Mouse (Mus musculus): ENCODE measurements around the gene AL732309.1. TPM values are rescaled to one million over a fixed set of nuclear protein-coding genes. Genes with fewer than 3 reads are reported as not detected.

The AL732309.1 gene
- total and polyA plus RNA-seq, 3 experiments, result 4.8 to 11.5 TPM; not detected in 1

DNA sequence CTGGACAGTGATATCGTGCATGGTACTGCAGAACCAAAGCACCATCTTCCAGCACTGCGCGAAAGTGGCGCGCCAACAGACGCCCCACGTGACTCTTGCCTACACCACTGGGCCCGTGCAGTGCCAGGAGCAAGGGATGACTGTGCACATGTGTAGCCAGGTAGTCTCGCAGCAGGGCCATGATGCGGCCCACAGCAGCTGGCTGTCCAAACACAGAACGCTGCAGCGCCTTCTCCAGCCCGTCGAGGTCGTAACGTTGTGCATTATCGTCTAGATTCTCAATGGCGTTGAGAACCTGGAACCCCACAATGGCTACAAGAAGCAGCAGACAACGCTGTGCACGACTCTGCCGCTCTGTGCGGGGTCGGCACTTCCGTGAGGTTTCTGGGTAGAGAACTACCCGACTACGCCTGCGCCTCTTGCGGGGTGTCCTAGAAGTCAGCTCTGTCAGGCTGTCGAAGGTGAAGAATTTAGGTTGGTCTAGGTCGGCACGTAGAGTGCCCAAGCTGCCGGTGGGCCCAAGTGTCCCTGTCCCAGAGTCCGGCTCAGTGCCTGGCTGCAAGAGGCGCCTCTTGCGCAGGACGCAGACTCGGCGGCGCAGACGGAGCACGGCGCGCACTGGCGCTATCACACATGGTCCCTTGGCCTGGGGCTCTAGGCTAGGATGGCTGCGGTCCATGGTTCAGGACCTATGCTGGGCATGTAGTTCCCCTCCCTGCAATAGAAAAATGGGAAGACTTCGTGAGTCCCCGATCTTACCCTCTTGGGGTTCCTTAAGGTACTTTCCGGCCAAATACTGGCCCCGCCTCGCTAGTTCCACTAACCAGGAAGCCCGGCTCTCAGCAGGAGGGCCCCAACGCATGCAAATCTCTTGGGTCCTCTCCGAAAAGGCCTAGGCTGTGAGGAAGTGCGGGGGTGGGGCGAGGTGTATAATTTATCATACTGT is 51.2 kb downstream of the AL732309.1 start (continued):
- TF ChIP-seq POLR2AphosphoS2 (IDR thresholded peaks at IDR 0.05; ENCODE audit: low read length), result peak; percentile 59; the same call in 1 of the 2 replicates
- TF ChIP-seq UBTF (IDR thresholded peaks at IDR 0.05; ENCODE audit: borderline replicate concordance, insufficient read depth, low read depth, low read length), result 0 out of 2 replicates have a peak, but pooled peaks have one; percentile 62
- peak; percentile 50; the same call in 1 of the 2 replicates for TF ChIP-seq BHLHE40 (IDR thresholded peaks at IDR 0.05; ENCODE audit: borderline replicate concordance, low read depth, low read length)
- peak; percentile 68 for TF ChIP-seq TBP (IDR thresholded peaks at IDR 0.05; ENCODE audit: low read depth, low read length)

Other genes starting within 250 kb of the AL732309.1 start
Only the 30 nearest of the 32 such genes appear.
- gene Nsmf, start 192.5 kb downstream of the AL732309.1 start, total RNA-seq (2012; rRNA removed), result 10.9 and 13.3 TPM in 2 replicates
- 10 to 100 TPM in 1 of 2 experiments, not detected in 1; 25.8 TPM for gene Nsmf, start 192.5 kb downstream of the AL732309.1 start, polyA plus RNA-seq (2012; ENCODE audit: insufficient read depth in 1 of 2, insufficient read length in 2 of 2, low read depth in 1 of 2, low replicate concordance in 2 of 2, missing spikeins in 1 of 2)
- gene Entpd8, start 166.6 kb downstream of the AL732309.1 start, total RNA-seq (2012; rRNA removed), result not detected in 2 replicates
- gene Entpd8, start 166.6 kb downstream of the AL732309.1 start, polyA plus RNA-seq (2012; ENCODE audit: insufficient read depth in 1 of 2, insufficient read length in 2 of 2, low read depth in 1 of 2, low replicate concordance in 2 of 2, missing spikeins in 1 of 2), result not detected
- gene Noxa1, start 151.7 kb downstream of the AL732309.1 start, total RNA-seq (2012; rRNA removed), result 0.08 TPM in 1 of 2 replicates, not detected in the other
- gene Noxa1, start 151.7 kb downstream of the AL732309.1 start, polyA plus RNA-seq (2012; ENCODE audit: insufficient read depth in 1 of 2, insufficient read length in 2 of 2, low read depth in 1 of 2, low replicate concordance in 2 of 2, missing spikeins in 1 of 2), result under 1 TPM in 1 of 2 experiments, not detected in 1; 0.10 TPM
- 6.3 and 6.5 TPM in 2 replicates for gene Nrarp, start 66.1 kb downstream of the AL732309.1 start, total RNA-seq (2012; rRNA removed)
- gene Nrarp, start 66.1 kb downstream of the AL732309.1 start, polyA plus RNA-seq (2012; ENCODE audit: insufficient read depth in 1 of 2, insufficient read length in 2 of 2, low read depth in 1 of 2, low replicate concordance in 2 of 2, missing spikeins in 1 of 2), result 10 to 100 TPM in 1 of 2 experiments, not detected in 1; 12.3 TPM
- 7.6 and 9.1 TPM in 2 replicates for gene Tor4a, start 50.0 kb downstream of the AL732309.1 start, total RNA-seq (2012; rRNA removed)
- 10 to 100 TPM in 1 of 2 experiments, not detected in 1; 13.7 TPM for gene Tor4a, start 50.0 kb downstream of the AL732309.1 start, polyA plus RNA-seq (2012; ENCODE audit: insufficient read depth in 1 of 2, insufficient read length in 2 of 2, low read depth in 1 of 2, low replicate concordance in 2 of 2, missing spikeins in 1 of 2)
- 62.9 and 63.1 TPM in 2 replicates for gene Nelfb, start 35.4 kb downstream of the AL732309.1 start, total RNA-seq (2012; rRNA removed)
- 10 to 100 TPM in 1 of 2 experiments, not detected in 1; 83.5 TPM for gene Nelfb, start 35.4 kb downstream of the AL732309.1 start, polyA plus RNA-seq (2012; ENCODE audit: insufficient read depth in 1 of 2, insufficient read length in 2 of 2, low read depth in 1 of 2, low replicate concordance in 2 of 2, missing spikeins in 1 of 2)
- not detected in 2 replicates for gene Stpg3, start 32.2 kb downstream of the AL732309.1 start, total RNA-seq (2012; rRNA removed)
- gene Stpg3, start 32.2 kb downstream of the AL732309.1 start, polyA plus RNA-seq (2012; ENCODE audit: insufficient read depth in 1 of 2, insufficient read length in 2 of 2, low read depth in 1 of 2, low replicate concordance in 2 of 2, missing spikeins in 1 of 2), result under 1 TPM in 1 of 2 experiments, not detected in 1; 0.07 TPM
- 1.1 TPM in 1 of 2 replicates, not detected in the other for gene Fam166a, start 28.1 kb downstream of the AL732309.1 start, total RNA-seq (2012; rRNA removed)
- 10 to 100 TPM in 1 of 2 experiments, not detected in 1; 15.6 TPM for gene Fam166a, start 28.1 kb downstream of the AL732309.1 start, polyA plus RNA-seq (2012; ENCODE audit: insufficient read depth in 1 of 2, insufficient read length in 2 of 2, low read depth in 1 of 2, low replicate concordance in 2 of 2, missing spikeins in 1 of 2)
- gene Tubb4b, start 22.2 kb downstream of the AL732309.1 start, total RNA-seq (2012; rRNA removed), result 979 and 1,089 TPM in 2 replicates
- gene Tubb4b, start 22.2 kb downstream of the AL732309.1 start, polyA plus RNA-seq (2012; ENCODE audit: insufficient read depth in 1 of 2, insufficient read length in 2 of 2, low read depth in 1 of 2, low replicate concordance in 2 of 2, missing spikeins in 1 of 2), result 1,000 to 10,000 TPM in 1 of 2 experiments, 100 to 1,000 TPM in 1; 183 to 1,037 TPM
- gene Slc34a3, start 12.5 kb downstream of the AL732309.1 start, total RNA-seq (2012; rRNA removed), result 0.04 TPM in 1 of 2 replicates, not detected in the other
- under 1 TPM in 1 of 2 experiments, not detected in 1; 0.03 TPM for gene Slc34a3, start 12.5 kb downstream of the AL732309.1 start, polyA plus RNA-seq (2012; ENCODE audit: insufficient read depth in 1 of 2, insufficient read length in 2 of 2, low read depth in 1 of 2, low replicate concordance in 2 of 2, missing spikeins in 1 of 2)
- not detected in 2 replicates for gene Rnf224, start 10.1 kb downstream of the AL732309.1 start, total RNA-seq (2012; rRNA removed)
- under 1 TPM in 1 of 2 experiments, not detected in 1; 0.10 TPM for gene Rnf224, start 10.1 kb downstream of the AL732309.1 start, polyA plus RNA-seq (2012; ENCODE audit: insufficient read depth in 1 of 2, insufficient read length in 2 of 2, low read depth in 1 of 2, low replicate concordance in 2 of 2, missing spikeins in 1 of 2)
- gene Rnf208, start 4.6 kb downstream of the AL732309.1 start, total RNA-seq (2012; rRNA removed), result 6.0 and 7.4 TPM in 2 replicates
- 10 to 100 TPM in 1 of 2 experiments, not detected in 1; 21.8 TPM for gene Rnf208, start 4.6 kb downstream of the AL732309.1 start, polyA plus RNA-seq (2012; ENCODE audit: insufficient read depth in 1 of 2, insufficient read length in 2 of 2, low read depth in 1 of 2, low replicate concordance in 2 of 2, missing spikeins in 1 of 2)
- 0.15 and 0.26 TPM in 2 replicates for gene Cysrt1, start 4.4 kb downstream of the AL732309.1 start, total RNA-seq (2012; rRNA removed)
- under 1 TPM in 1 of 2 experiments, not detected in 1; 0.19 TPM for gene Cysrt1, start 4.4 kb downstream of the AL732309.1 start, polyA plus RNA-seq (2012; ENCODE audit: insufficient read depth in 1 of 2, insufficient read length in 2 of 2, low read depth in 1 of 2, low replicate concordance in 2 of 2, missing spikeins in 1 of 2)
- 8.1 and 8.4 TPM in 2 replicates for gene Tmem203, start 8.6 kb upstream of the AL732309.1 start, total RNA-seq (2012; rRNA removed)
- 10 to 100 TPM in 1 of 2 experiments, not detected in 1; 17.0 TPM for gene Tmem203, start 8.6 kb upstream of the AL732309.1 start, polyA plus RNA-seq (2012; ENCODE audit: insufficient read depth in 1 of 2, insufficient read length in 2 of 2, low read depth in 1 of 2, low replicate concordance in 2 of 2, missing spikeins in 1 of 2)
- gene Tprn, start 15.8 kb upstream of the AL732309.1 start, total RNA-seq (2012; rRNA removed), result 26.1 and 32.9 TPM in 2 replicates
- gene Tprn, start 15.8 kb upstream of the AL732309.1 start, polyA plus RNA-seq (2012; ENCODE audit: insufficient read depth in 1 of 2, insufficient read length in 2 of 2, low read depth in 1 of 2, low replicate concordance in 2 of 2, missing spikeins in 1 of 2), result 10 to 100 TPM in 1 of 2 experiments, not detected in 1; 50.8 TPM
- gene Ssna1, start 25.6 kb upstream of the AL732309.1 start, total RNA-seq (2012; rRNA removed), result 194 and 226 TPM in 2 replicates
- 100 to 1,000 TPM in 1 of 2 experiments, not detected in 1; 158 TPM for gene Ssna1, start 25.6 kb upstream of the AL732309.1 start, polyA plus RNA-seq (2012; ENCODE audit: insufficient read depth in 1 of 2, insufficient read length in 2 of 2, low read depth in 1 of 2, low replicate concordance in 2 of 2, missing spikeins in 1 of 2)
- 9.8 and 10.3 TPM in 2 replicates for gene Anapc2, start 25.6 kb upstream of the AL732309.1 start, total RNA-seq (2012; rRNA removed)
- 10 to 100 TPM in 1 of 2 experiments, not detected in 1; 67.0 TPM for gene Anapc2, start 25.6 kb upstream of the AL732309.1 start, polyA plus RNA-seq (2012; ENCODE audit: insufficient read depth in 1 of 2, insufficient read length in 2 of 2, low read depth in 1 of 2, low replicate concordance in 2 of 2, missing spikeins in 1 of 2)
- not detected in 2 replicates for gene Tmem210, start 41.3 kb upstream of the AL732309.1 start, total RNA-seq (2012; rRNA removed)
- not detected for gene Tmem210, start 41.3 kb upstream of the AL732309.1 start, polyA plus RNA-seq (2012; ENCODE audit: insufficient read depth in 1 of 2, insufficient read length in 2 of 2, low read depth in 1 of 2, low replicate concordance in 2 of 2, missing spikeins in 1 of 2)
- not detected in 2 replicates for gene Lrrc26, start 43.1 kb upstream of the AL732309.1 start, total RNA-seq (2012; rRNA removed)
- gene Lrrc26, start 43.1 kb upstream of the AL732309.1 start, polyA plus RNA-seq (2012; ENCODE audit: insufficient read depth in 1 of 2, insufficient read length in 2 of 2, low read depth in 1 of 2, low replicate concordance in 2 of 2, missing spikeins in 1 of 2), result not detected
- gene Grin1, start 72.3 kb upstream of the AL732309.1 start, total RNA-seq (2012; rRNA removed), result not detected in 2 replicates
- gene Grin1, start 72.3 kb upstream of the AL732309.1 start, polyA plus RNA-seq (2012; ENCODE audit: insufficient read depth in 1 of 2, insufficient read length in 2 of 2, low read depth in 1 of 2, low replicate concordance in 2 of 2, missing spikeins in 1 of 2), result under 1 TPM in 1 of 2 experiments, not detected in 1; 0.07 TPM
- 37.7 and 49.6 TPM in 2 replicates for gene Man1b1, start 85.5 kb upstream of the AL732309.1 start, total RNA-seq (2012; rRNA removed)
- gene Man1b1, start 85.5 kb upstream of the AL732309.1 start, polyA plus RNA-seq (2012; ENCODE audit: insufficient read depth in 1 of 2, insufficient read length in 2 of 2, low read depth in 1 of 2, low replicate concordance in 2 of 2, missing spikeins in 1 of 2), result 10 to 100 TPM in 1 of 2 experiments, not detected in 1; 50.1 TPM
- gene Dpp7, start 109.5 kb upstream of the AL732309.1 start, total RNA-seq (2012; rRNA removed), result 24.0 and 25.9 TPM in 2 replicates
- gene Dpp7, start 109.5 kb upstream of the AL732309.1 start, polyA plus RNA-seq (2012; ENCODE audit: insufficient read depth in 1 of 2, insufficient read length in 2 of 2, low read depth in 1 of 2, low replicate concordance in 2 of 2, missing spikeins in 1 of 2), result 10 to 100 TPM in 1 of 2 experiments, not detected in 1; 24.6 TPM
- gene Uap1l1, start 118.8 kb upstream of the AL732309.1 start, total RNA-seq (2012; rRNA removed), result 3.6 and 4.7 TPM in 2 replicates
- 10 to 100 TPM in 1 of 2 experiments, not detected in 1; 12.6 TPM for gene Uap1l1, start 118.8 kb upstream of the AL732309.1 start, polyA plus RNA-seq (2012; ENCODE audit: insufficient read depth in 1 of 2, insufficient read length in 2 of 2, low read depth in 1 of 2, low replicate concordance in 2 of 2, missing spikeins in 1 of 2)
- 39.7 and 51.9 TPM in 2 replicates for gene Sapcd2, start 125.5 kb upstream of the AL732309.1 start, total RNA-seq (2012; rRNA removed)
- gene Sapcd2, start 125.5 kb upstream of the AL732309.1 start, polyA plus RNA-seq (2012; ENCODE audit: insufficient read depth in 1 of 2, insufficient read length in 2 of 2, low read depth in 1 of 2, low replicate concordance in 2 of 2, missing spikeins in 1 of 2), result 10 to 100 TPM in 1 of 2 experiments, not detected in 1; 58.2 TPM
- not detected in 2 replicates for gene Entpd2, start 149.0 kb upstream of the AL732309.1 start, total RNA-seq (2012; rRNA removed)
- not detected for gene Entpd2, start 149.0 kb upstream of the AL732309.1 start, polyA plus RNA-seq (2012; ENCODE audit: insufficient read depth in 1 of 2, insufficient read length in 2 of 2, low read depth in 1 of 2, low replicate concordance in 2 of 2, missing spikeins in 1 of 2)
- not detected in 2 replicates for gene Npdc1, start 152.5 kb upstream of the AL732309.1 start, total RNA-seq (2012; rRNA removed)
- not detected for gene Npdc1, start 152.5 kb upstream of the AL732309.1 start, polyA plus RNA-seq (2012; ENCODE audit: insufficient read depth in 1 of 2, insufficient read length in 2 of 2, low read depth in 1 of 2, low replicate concordance in 2 of 2, missing spikeins in 1 of 2)
- 0.08 and 0.10 TPM in 2 replicates for gene Fut7, start 176.4 kb upstream of the AL732309.1 start, total RNA-seq (2012; rRNA removed)
- under 1 TPM in 1 of 2 experiments, not detected in 1; 0.21 TPM for gene Fut7, start 176.4 kb upstream of the AL732309.1 start, polyA plus RNA-seq (2012; ENCODE audit: insufficient read depth in 1 of 2, insufficient read length in 2 of 2, low read depth in 1 of 2, low replicate concordance in 2 of 2, missing spikeins in 1 of 2)
- 8.7 and 10.4 TPM in 2 replicates for gene Abca2, start 181.8 kb upstream of the AL732309.1 start, total RNA-seq (2012; rRNA removed)
- gene Abca2, start 181.8 kb upstream of the AL732309.1 start, polyA plus RNA-seq (2012; ENCODE audit: insufficient read depth in 1 of 2, insufficient read length in 2 of 2, low read depth in 1 of 2, low replicate concordance in 2 of 2, missing spikeins in 1 of 2), result 10 to 100 TPM in 1 of 2 experiments, not detected in 1; 42.2 TPM
- gene Clic3, start 210.0 kb upstream of the AL732309.1 start, total RNA-seq (2012; rRNA removed), result 0.23 and 0.27 TPM in 2 replicates
- gene Clic3, start 210.0 kb upstream of the AL732309.1 start, polyA plus RNA-seq (2012; ENCODE audit: insufficient read depth in 1 of 2, insufficient read length in 2 of 2, low read depth in 1 of 2, low replicate concordance in 2 of 2, missing spikeins in 1 of 2), result under 1 TPM in 1 of 2 experiments, not detected in 1; 0.15 TPM
- gene Paxx, start 214.2 kb upstream of the AL732309.1 start, total RNA-seq (2012; rRNA removed), result 13.2 and 18.5 TPM in 2 replicates
- gene Paxx, start 214.2 kb upstream of the AL732309.1 start, polyA plus RNA-seq (2012; ENCODE audit: insufficient read depth in 1 of 2, insufficient read length in 2 of 2, low read depth in 1 of 2, low replicate concordance in 2 of 2, missing spikeins in 1 of 2), result 10 to 100 TPM in 1 of 2 experiments, not detected in 1; 22.1 TPM